In the genomic region with DNA sequence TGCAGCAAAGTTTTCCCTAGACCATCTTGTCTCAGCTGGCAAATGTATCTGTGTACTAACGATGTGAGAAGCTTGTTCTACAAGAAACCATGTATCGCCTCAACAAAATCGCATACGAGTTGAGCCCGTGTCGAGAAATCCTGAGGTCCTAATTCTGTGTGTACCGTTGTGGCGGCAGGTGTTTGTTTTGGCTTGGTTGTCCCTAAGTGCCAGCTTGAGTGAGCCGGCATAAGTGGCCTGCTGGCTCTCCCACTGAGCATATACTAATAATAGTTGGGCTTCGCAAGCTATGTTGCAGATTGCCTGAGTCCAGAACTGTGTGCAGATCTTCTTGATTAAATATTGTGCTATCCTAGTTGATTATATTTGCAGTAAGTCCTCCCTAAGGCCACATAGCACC, we compare ENCODE assay signal across 16 mouse cellular contexts. TPM values are rescaled to one million over a fixed set of nuclear protein-coding genes. Genes with fewer than 3 reads are reported as not detected.
DNase-seq lines count a peak whose midpoint lies in the region.
"Had no signal": no experiment of that assay in that cellular context is flagged by ENCODE, and none has a peak within 500 bp of the region (broad histone marks: within the 10 kb centered on the region; RNA-seq: fewer than 3 reads in every experiment).

No protein-coding gene starts in this region.

- H3K4me1 ChIP-seq in heart, embryonic 10.5 days = no peaks in the 10 kb centered on the region
- H3K4me1 ChIP-seq in forebrain, embryonic 10.5 days = peaks cover 8% of the 10 kb centered on the region
- H3K4me1 ChIP-seq: embryonic facial prominence, embryonic 10.5 days; liver, embryonic 15.5 days had no signal

- 85% methylated on average over 10 of the region's 10 CpGs for WGBS in heart, embryonic 10.5 days
- 97% methylated on average over 10 of the region's 10 CpGs for WGBS in forebrain, embryonic 10.5 days

- no peaks in the 10 kb centered on the region for H3K9me3 ChIP-seq in heart, embryonic 10.5 days
- no peaks in the 10 kb centered on the region for H3K9me3 ChIP-seq in forebrain, embryonic 10.5 days
- H3K9me3 ChIP-seq: embryonic facial prominence, embryonic 10.5 days; forebrain, embryonic 12.5 days; limb, embryonic 15.5 days; liver, embryonic 15.5 days; neural tube, embryonic 13.5 days had no signal

- H3K27ac ChIP-seq in heart, embryonic 10.5 days = no peak overlapping the region
- H3K27ac ChIP-seq in forebrain, embryonic 10.5 days = no peak overlapping the region
- H3K27ac ChIP-seq: embryonic facial prominence, embryonic 10.5 days; forebrain, embryonic 12.5 days; heart, adult 2 months; limb, embryonic 15.5 days; liver, embryonic 15.5 days; neural tube, embryonic 13.5 days had no signal

- H3K4me3 ChIP-seq in heart, embryonic 10.5 days = no peak overlapping the region
- H3K4me3 ChIP-seq in forebrain, embryonic 10.5 days = no peak overlapping the region
- H3K4me3 ChIP-seq: embryonic facial prominence, embryonic 10.5 days; forebrain, embryonic 12.5 days; heart, adult 2 months; limb, embryonic 15.5 days; liver, embryonic 15.5 days; neural tube, embryonic 13.5 days had no signal

- no peaks in the 10 kb centered on the region for H3K27me3 ChIP-seq in heart, embryonic 10.5 days (ENCODE audit: insufficient read depth, poor library complexity, severe bottlenecking)
- H3K27me3 ChIP-seq in forebrain, embryonic 10.5 days (ENCODE audit: poor library complexity, severe bottlenecking) = no peaks in the 10 kb centered on the region
- H3K27me3 ChIP-seq: forebrain, embryonic 12.5 days; limb, embryonic 15.5 days; liver, embryonic 15.5 days; neural tube, embryonic 13.5 days had no signal

- H3K36me3 ChIP-seq in heart, embryonic 10.5 days = peaks cover 10% of the 10 kb centered on the region
- H3K36me3 ChIP-seq in forebrain, embryonic 10.5 days (replicated peaks) = peaks cover 24% of the 10 kb centered on the region

- peak; percentile 13 for DNase-seq in heart, postnatal 4 days
- no peak for DNase-seq in heart, embryonic 10.5 days (ENCODE audit: low spot score)
- peak; percentile 82 to 89 for DNase-seq in cerebellum, adult 18-20 months
- DNase-seq in cerebellum, postnatal 14 days = peak; percentile 61 to 76
- peak; percentile 32 for DNase-seq in lung, postnatal 25 days (ENCODE audit: low spot score)
- no peak for DNase-seq in thymus, postnatal 25 days
- no peak for DNase-seq in forebrain, embryonic 10.5 days (ENCODE audit: extremely low spot score, low spot score)
- DNase-seq in urinary bladder, adult 18-20 months (ENCODE audit: low spot score in 2 of 2) = no peak
- DNase-seq: gastrocnemius, postnatal 10 days; midbrain, embryonic 14.5 days had no signal

RNA-seq across cellular contexts. Expression of a gene that starts 18.4 kb away (rescaled TPM):
- total RNA-seq in heart, postnatal 4 days (2021) = 10 to 100 TPM; 18.7 to 19.1 TPM
- 19.6 and 21.8 TPM in 2 replicates for polyA plus RNA-seq in heart, embryonic 10.5 days (2016; fragmentation: Nextera tagmentation; extraction: Ambion mirVana)
- 20.2 and 23.3 TPM in 2 replicates for polyA plus RNA-seq in forebrain, embryonic 10.5 days (2016; fragmentation: Nextera tagmentation; extraction: Ambion mirVana)

RNA-seq across cellular contexts. Expression of a gene that starts 18.5 kb away (rescaled TPM):
- 10 to 100 TPM; 26.7 to 27.0 TPM for total RNA-seq in heart, postnatal 4 days (2021)
- 20.0 and 27.6 TPM in 2 replicates for polyA plus RNA-seq in heart, embryonic 10.5 days (2016; fragmentation: Nextera tagmentation; extraction: Ambion mirVana)
- 24.4 and 26.3 TPM in 2 replicates for polyA plus RNA-seq in forebrain, embryonic 10.5 days (2016; fragmentation: Nextera tagmentation; extraction: Ambion mirVana)

Comparison
In these comparisons a context has a peak if more than half of its experiments do, and no peak if none do; other contexts are left out.
1. DNase-seq: peak in heart, postnatal 4 days (single experiment), cerebellum, adult 18-20 months (2 of 2), cerebellum, postnatal 14 days (2 of 2) and lung, postnatal 25 days (single experiment); none in heart, embryonic 10.5 days (single experiment), thymus, postnatal 25 days (single experiment), forebrain, embryonic 10.5 days (single experiment) and urinary bladder, adult 18-20 months (0 of 2).